Mouse (Mus musculus): Measurements from ENCODE around the gene Zfp853.

The Zfp853 gene

DNA sequence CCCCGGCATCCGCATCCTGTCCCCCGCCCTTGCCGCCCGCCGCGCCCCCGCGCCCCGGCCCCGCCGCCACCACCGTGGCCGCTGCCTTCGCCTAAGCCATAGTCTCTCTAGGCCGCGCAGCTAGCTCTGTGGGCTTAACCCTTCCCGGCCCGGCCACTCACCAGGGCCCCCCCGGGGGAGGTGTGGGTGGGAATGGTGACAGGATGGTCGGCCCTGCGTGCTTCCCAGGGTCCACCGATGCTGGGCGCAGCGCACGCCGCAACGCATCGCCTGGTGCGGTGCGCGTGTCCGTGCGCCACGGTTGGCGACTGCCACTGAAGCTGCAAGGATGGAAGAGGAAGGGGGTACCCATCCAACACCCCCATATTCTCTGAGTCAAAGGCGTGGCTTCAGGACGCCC is at the start of gene Zfp853:
Gene Zfp853, minus strand, starts transcription at position 220 of the 400 bp plus-strand sequence.
- DNase-seq = no peak

DNA sequence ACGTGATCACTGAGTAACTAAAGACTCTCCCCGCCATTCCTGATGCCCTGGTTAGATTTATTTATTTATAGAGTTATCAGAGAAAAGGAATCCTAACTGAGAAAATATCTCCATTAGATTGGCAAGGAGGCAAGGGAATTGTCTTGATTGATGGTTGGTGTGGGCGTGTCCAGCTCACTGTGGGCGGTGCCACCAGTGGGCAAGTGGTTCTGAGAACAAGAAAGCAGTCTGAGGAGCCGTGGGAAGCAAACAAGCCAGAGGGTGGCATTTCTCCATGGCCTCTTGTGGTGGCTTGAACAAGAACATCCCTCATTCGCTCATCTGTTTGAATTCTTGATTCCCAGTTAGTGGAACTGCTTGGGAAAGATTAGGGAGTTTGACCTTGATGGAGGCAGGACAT is 46.2 kb upstream of the Zfp853 start:
- DNase-seq = no peak

DNA sequence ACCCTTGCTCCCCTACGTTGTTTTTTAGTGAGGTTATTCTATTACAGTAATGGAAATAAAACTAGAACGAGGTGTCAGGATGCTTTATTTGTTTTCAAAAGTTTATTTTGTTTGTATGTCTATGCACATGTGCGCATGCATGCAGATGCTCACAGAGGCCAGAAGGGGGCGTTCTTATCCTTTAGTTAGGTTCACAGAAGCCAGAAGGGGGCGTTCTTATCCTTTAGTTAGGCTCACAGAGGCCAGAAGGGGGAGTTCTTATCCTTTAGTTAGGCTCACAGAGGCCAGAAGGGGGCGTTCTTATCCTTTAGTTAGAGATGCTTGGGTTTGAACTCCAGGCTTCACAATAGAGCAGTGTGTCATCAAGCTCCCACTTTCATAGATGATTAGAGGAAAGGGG is 43.1 kb upstream of the Zfp853 start:
- DNase-seq = no peak

DNA sequence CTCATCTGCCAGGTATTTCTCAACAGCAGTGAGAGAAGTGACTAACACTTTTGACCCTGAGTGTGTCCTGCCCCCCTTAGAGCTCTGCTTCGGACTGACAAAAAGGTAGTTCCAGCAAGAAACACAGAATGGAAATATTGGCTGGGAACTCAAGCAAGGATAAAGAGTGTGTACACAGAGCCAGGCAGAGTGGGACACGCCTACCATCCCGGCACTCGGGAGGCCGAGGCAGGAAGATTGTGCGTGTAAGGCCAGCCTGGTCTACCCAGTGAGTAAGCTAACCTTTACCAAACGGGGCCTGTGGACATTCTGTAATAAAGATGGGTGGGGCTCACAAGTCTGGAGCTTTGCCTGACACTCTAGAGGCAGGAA is 41.7 kb upstream of the Zfp853 start:
- no peak for DNase-seq

DNA sequence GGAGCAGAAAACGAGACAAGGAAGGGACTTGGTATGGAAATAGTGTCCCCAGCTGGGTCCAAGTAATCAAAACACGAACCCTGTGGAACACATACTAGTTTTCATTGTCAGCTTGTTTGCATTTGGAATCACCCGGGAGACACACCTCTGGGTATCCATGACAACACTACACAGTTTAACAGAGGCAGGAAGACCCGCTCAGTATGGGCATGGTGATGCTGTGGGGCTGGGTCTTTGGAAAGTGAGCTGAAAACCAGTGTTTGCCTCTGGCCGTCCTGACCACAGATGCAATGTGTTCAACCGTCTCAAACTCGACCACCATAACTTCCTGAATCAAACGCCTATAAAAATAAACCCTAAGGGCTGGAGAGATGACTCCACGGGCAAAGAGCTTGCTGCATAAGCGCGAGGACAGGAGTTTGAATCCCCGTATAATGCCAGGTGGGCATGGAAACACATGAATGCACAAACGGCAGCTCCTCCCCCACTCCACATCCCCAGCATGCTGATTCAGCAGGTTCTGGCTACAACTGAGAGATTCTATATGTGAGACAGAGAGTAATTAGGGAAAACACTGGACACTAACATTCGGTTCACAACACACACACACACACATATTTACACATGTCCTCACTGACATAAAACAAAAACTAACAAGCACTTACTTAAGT is 41.1 kb upstream of the Zfp853 start:
- no peak for DNase-seq

DNA sequence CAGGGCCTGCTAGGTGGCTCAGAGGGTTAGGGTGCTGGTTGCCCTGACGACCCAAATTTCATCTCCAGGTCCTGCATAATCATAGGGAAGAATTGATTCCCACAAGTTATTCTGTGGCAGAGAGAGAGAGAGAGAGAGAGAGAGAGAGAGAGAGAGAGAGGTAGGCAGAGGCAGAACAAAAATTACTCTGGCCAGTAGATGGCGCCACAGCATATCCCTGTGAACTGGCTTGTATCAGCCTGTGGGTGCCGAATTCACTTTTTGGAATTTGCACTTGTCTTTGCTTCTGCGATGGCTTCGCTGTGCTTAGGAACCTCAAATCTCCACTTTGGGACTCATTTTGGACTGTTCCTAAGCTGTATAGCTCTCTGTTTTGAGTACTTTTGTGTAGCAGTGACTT is 40.4 kb upstream of the Zfp853 start:
- no peak for DNase-seq

DNA sequence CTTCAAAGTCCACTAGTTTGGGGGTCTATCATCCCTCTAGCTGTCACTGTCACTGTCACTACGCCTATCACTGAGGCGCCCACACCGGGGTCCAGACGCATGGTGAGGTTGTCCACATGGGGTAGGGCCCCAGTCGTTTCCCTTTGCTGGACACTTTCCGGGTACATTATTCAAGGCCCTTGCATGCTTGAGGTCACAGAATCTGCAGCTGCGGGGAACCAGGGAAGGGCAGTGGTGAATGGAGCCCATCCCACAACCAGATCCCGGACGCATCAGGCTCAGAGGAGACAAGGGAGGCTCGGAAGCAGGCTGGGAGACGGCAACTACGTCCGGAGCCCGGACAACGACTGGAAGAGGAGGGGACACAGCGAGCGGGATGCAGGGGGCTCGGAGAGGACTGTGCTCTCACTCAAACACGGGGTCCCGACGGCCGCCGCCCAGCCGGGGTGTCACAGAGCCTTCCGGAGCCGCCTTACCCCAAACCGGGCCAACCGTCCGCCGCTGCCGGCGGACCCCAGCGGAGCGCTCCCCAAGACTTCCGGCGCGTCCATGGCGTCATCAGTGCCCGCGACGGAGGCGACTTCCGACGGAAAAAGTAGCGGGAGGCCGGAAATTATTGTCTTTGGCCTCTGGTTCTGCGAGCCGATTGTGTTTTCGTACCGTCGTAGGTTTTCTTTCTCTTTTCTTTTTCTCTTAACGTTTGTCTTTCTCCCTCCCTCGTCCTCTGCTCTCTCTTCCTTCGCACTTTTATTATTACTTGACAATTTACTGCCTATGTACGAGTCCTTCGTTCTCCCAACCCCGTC is 35.5 kb upstream of the Zfp853 start, which contains the start of gene Zdhhc4:
Gene Zdhhc4, minus strand, starts transcription at position 567 of the 806 bp plus-strand sequence.
- DNase-seq = peak; percentile 85

DNA sequence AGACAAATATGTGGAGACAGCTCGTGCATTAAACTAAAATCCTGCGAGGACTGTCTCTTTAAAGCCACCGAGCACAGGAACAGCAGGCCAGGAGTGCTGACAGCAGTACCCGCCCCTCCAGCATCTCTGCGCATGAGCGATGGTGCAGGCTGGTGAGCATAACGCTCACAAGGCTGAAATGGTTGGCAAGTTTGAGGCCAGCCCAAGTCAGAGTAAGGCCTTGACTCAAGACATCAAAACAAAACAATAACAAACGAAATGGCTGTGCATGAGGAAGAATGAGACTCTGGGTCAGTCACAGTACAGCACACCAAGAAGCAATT is 23.8 kb upstream of the Zfp853 start:
- no peak for DNase-seq

DNA sequence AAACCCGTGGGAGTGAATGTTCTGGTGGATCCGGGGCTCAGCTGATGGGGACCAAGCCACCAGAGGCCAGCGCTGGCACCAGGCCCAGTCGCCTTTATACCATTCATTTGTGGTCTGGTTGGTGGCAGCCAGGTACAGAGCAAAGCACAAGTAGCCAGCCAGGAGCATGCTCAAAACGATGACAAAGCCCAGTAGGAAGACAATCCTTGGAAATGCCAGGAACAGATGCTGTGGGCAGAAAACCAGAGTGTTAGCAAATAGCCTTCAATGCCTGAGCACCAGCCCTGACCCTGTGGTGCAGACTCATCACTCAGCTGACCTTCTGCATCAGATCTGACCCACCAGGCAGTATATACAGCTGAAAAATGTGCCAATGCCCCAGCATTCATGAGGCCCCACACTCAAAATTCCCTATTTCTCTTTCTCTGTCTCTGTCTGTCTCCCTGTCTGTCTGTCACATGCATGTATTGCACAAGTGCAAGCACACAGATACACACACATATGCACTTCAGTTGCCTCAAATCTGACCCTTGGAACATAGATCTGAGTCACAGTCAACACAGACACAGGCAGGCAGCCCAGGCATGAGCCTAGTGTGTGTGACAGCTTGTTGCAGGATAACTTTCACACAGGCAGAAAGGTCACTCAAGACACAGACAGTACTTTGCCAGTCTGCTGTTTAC is 23.3 kb upstream of the Zfp853 start:
- DNase-seq = peak; percentile 58

DNA sequence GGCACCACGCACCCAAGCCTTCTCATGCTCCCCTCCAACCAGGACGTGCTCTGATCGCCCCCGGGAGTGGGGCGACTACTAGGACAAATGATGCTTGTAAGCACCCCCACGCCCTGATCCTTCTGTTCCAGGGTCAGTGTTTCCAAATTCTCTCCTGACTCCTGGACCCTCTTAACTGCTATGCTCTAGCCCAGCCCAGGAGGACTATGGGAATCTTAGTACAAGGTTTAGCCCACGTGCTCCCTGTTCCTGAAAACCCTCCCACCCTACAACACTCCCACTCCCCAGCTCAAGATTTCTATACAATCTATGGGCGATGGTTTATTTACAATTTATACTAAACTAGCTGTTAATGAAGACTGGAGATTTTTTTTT is 22.1 kb upstream of the Zfp853 start:
- DNase-seq = no peak

DNA sequence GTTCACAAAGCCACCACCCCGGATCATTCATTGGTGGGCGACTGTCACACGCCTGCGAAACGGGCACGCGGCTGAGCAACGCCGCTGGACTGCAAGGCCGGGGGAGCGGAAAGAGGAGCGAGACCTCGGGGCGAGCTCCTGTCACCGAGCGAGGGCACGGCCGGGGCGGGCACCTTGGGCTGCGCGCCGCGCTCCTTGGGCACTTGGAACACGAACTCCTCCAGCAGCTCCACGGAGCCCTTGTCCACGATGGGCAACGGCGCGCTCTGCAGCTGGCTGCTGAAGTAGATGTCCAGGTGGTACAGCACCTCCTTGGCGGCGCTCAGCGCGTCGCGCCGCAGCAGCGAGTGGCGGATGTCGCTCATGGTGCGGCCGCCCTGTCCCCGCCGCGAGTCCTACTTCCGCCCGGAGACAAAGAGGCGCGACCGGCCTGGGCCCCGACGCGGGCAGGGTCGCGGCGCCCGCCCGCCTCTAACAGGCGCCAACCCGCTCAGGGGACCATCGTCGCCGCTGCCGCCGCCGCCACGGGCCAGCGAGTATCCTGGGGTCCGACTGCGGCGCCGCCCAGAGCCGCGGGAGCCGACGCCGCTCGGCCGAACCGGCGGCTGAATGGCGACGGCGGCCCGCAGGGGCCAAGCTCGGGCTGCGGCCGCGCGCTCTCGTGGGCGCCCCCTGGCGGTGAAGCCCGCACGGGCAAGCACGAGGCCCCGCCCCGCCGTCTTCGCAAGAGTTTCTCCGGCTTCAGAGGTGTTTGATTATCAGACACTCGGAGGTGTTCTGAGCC is 21.5 kb upstream of the Zfp853 start, which contains the start of gene E130309D02Rik:
Gene E130309D02Rik, minus strand, starts transcription at position 631 of the 784 bp plus-strand sequence.
- peak; percentile 86 for DNase-seq

DNA sequence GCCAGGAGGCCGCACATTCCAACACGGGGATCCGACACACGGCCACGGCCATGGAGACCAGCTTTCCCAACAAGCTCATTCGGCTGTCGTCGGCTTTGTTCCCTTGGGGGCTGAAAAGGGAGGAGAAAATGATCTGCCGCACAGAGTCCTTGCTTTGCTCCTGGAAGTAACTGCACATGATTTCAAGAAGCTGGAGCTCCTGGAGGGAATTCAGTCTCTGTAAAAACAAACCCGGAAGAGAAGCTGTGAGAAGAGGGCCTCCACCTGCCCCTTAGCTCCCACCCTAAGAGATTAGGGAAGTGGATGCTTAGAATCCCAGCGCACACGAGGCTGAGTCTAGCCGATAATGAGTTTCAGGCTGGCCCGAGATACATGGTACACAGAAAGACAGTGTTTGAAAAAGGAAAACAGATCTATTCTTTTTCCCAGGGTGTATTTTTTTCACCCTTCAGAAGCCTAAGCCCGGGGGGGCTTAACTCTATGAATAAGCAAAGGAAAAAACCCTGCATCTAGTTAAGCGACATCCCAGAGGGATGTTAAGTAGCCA is 20.8 kb upstream of the Zfp853 start:
- DNase-seq = no peak

DNA sequence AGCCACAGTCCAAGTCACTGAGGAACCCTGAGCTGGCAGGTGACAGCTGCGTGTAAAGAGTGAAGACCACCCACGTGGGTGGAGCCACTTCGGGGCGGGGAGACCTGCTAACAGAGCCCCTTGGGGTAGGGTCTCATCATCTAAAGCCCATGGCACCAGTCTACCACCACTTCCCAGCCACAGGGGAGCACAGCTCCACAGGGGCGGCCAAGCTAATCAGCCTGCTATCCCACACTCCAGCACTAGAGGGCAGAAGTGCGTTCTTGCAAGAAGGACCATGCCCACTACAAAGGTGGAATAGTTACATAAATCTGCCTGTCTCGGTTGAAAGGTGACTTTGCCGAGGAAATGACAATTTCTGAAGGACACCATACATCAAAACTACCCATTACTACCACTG is 18.5 kb upstream of the Zfp853 start:
- DNase-seq = peak; percentile 82

DNA sequence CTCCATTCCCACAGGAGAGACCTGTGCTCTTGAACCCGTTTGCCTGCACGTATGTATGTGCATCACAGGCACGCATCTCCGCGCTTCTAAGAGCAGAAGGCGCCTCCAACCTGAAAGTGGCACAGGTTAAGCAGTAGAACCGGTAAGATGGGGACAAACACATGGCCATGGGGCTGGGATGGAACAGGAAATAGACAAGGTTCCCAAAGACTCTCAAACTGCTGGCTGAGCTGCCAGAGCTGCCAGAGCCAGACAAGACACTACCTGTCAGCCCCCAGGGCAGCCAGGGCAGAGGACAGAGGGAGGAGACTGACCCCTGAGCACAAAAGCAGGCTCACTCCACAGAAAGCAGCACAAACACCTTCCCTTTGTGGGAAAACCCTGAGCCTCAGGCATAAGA is 16.5 kb upstream of the Zfp853 start:
- DNase-seq = no peak

DNA sequence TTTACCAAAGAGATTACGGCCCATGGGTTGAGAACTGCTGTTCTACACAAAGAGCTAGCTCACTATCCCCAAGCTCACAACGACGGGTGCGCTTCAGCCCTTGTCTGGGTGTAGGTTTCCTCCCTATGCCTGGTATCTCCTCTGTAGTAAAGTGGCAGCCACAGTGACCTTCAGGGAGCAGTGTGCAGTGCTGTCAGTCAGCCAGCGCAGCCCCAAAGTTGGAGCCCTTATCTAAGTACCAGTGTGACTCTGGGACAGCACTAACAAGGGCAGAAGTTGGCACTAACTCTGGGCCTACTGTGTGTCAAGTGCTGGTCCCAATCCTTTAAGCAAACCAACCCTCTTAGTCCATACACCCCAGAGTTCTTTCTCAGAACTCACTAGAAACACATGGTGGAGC is 15.4 kb upstream of the Zfp853 start:
- DNase-seq = no peak

DNA sequence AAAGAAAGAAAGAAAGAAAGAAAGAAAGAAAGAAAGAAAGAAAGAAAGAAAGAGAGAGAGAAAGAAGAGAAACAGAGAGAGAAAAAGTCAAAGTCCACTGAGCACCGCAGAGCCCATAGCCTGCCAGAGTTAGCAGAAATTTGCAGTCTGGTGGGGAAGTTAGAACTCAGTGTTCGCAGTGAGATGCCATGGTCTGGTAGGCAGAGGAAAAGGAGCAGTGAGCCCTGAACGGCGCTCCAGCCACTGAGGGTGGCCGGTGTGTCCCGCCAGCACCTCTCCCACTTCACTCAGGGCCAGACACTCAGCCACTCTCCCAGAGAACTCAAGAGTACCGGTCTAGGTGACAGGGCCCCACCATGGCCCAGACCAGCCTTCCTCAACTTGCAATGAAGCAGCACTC is 10.8 kb upstream of the Zfp853 start:
- DNase-seq = no peak

DNA sequence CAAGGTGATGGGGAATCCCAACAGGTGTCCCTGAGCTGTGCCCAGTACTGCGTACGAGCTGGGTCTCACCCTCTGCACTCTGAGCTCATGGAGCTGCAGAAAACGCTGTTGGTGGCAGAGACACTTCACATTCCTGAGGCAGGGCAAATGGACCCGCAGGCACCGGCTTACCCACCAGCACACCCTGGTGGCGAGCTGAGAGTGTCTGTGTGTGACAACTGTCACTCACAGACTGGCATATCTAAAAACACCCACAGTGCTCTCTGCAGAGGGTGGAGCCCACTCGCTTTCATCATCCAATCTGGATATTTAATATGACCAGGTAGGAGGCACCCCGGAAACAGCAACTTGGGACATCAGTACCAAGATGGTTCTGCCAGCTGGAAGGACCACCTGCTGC is 7.9 kb upstream of the Zfp853 start:
- DNase-seq = no peak

DNA sequence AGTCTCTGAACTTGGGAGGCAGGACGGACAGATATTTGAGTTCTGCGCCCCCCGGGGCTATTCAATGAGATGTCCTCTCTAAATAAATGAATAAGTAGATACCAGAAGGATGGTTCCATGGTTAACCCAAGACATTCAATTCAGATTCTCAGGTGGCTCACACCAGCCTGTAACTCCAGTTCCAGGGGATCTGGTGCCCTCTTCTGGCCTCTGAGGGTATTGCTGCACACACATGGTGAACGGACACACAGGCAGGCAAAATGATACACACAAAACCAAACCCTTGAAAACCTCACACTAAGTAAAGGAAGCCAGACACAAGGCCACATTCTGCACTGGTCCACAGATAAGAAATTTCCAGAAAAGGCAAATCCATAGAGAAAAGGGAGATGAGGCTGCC is 6.3 kb upstream of the Zfp853 start:
- DNase-seq = no peak

DNA sequence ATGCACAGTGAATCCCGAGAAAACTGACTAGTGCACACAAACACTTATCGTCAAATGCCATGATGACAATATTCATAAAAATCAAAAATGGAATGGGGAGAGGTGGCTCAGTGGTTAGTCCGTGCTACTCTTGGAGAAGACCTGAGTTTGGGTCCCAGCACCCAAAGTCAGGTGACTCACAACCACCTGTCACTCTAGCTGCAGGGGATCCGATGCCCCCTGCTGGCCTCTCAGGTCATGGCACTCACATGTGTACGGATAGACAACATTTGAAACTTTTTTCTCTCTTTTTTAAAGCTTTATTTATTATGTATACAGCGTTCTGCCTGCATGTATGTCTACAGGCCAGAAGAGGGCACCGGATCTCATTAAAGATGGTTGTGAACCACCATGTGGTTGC is 5.0 kb upstream of the Zfp853 start:
- no peak for DNase-seq

DNA sequence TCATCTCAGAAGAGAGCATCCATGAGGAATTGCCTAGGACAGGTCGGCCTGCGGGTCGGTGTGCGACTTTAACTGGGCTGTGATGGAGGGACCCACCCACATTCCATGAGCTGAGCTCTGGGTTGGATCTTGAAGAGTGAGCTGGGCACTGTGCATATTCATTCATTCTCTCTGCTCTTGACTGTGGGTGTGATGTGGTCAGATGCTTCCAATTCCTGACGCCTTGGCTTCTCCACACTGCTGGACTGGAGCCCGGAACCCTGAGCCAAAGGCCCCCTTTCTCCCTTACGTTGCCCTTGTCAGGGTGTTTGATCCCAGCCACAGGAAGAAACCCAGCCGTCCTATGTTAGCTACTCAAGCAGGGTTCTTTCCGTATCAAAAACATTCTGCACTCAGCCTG is 4.6 kb upstream of the Zfp853 start:
- no peak for DNase-seq

DNA sequence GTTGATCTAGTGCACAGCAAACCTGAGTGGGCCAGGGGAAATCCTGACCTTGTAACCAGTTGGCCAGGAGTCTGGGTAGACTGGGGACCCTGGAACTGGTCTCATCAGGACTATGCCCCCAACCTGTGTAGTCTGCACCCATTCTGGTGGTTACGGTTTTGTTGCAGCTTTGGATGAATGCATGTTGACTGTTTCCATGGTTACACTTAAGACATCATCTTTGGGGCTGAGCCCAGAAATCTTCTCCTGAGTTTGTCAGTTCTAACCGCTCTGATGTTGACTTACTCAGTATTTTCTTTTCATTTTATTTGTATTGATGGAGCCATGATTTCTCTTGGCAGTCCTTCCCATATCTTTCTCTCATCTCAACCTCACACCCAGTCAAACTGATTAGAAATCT is 1.9 kb upstream of the Zfp853 start:
- DNase-seq = no peak

DNA sequence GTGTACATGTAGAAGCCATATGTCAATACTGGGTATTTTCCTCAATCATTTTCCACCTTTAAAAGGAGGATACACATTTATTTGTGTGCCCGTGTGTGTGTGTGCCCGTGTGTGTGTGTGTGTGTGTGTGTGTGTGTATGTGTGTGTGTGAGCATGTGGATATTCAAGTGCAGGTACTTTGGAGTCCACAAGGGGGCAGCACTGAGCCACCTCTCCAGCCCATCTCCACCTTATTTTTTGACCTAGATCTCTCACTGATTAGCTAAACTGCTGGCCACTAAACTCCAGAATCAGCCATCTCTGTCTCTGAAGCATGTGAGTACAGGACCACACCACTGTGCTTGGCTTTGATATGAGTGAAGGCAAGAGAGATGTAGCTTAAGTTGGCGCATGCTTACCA is 1.4 kb upstream of the Zfp853 start:
- no peak for DNase-seq

DNA sequence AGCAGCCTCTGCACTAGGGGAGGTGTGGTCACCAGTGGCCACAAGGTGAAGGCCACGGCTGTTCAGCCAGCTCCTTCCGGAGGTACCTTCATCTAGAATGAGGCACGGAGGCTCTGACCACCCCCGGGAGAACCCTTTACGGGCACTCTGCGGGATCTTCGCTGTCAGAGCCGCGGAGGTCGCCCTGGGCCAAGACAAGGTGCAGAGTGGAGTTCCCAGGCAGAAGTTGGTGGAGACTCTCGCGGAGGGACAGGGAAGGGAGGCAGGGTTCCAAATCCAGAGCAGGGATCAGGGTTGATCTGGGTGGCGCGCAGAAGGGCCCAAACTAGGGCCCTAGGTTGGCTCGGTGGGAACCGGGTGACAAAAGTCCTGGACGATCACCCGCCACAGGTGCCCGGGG is 544 bp downstream of the Zfp853 start:
- no peak for DNase-seq

Data from cerebellum, adult 11-12 months (tissue).